Mouse (Mus musculus): ENCODE measurements around the gene Macrod1.

DNA sequence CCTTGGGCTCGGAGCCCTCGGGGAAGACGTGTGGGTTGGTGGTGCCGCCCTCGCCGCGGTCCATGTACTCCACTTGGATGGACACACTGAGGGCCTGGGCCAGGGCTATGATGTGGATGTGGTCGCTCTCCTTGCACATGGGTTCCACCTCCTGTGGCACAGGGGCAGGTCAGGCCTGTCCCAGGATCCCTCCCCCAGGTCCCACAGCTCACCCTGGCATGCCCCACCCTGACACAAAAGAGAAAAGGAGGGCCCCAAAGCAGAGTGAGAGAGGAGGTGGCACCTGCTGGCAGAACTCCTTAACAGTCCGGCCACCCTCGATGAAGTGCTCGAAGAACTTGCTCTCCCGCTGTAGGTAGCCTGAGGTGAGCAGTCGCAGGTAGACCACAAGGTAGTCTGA is 142.5 kb downstream of the Macrod1 start:
- TF ChIP-seq CTCF (IDR thresholded peaks at IDR 0.05; ENCODE audit: extremely low read depth, insufficient read depth, insufficient read length, insufficient replicate concordance), result no peak
- TF ChIP-seq POLR2A (IDR thresholded peaks at IDR 0.05; ENCODE audit: low read depth, low read length), result no peak

Measured in spleen, adult 2 months (tissue).